Mouse (Mus musculus): ENCODE measurements around the gene Syt14.

GRCm38 (mm10) chr1:193003953-193004352 is 31.6 kb downstream of the Syt14 start:
- TF ChIP-seq GATA1 (IDR thresholded peaks at IDR 0.05; ENCODE audit: borderline replicate concordance, low read length) (no peak), FLI1 (IDR thresholded peaks at IDR 0.05; ENCODE audit: low read length) (no peak)

Data from megakaryocyte, embryonic 14.5 days (primary cell).